Mouse (Mus musculus): ENCODE measurements around the gene Gpr176. TPM values are rescaled to one million over a fixed set of nuclear protein-coding genes. Genes with fewer than 3 reads are reported as not detected.

Gene Gpr176
- total and polyA plus RNA-seq, 2 experiments: not detected

DNA sequence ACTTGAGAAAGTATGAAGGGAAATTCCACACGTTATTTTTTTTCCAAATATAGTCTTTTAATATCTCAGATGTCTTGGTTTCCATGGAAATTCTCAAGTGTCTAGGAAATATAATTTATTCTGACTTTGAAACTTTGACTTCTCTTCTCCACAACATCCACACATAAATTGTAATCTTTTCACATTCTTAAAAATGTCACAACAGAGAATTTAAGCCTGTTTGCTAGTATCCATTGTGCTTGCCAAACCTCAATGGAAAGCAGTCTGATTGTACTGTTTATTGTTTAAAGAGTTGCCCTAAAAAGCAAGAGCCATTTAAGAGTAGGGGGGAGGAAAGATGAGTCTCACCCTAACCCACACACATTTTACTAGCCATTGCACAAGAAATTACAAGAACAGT is 1.4 kb downstream of the Gpr176 start:
- Histone ChIP-seq H3K4me3 (ENCODE audit: insufficient read depth, low read depth, low read length) (no peak overlapping the region), H3K9ac (ENCODE audit: low read depth, low read length) (no peak overlapping the region), H3K36me3 (ENCODE audit: control insufficient read depth, insufficient read depth, low read length) (no peaks in the 10 kb centered on the region), H3K27me3 (ENCODE audit: control insufficient read depth, insufficient read depth, low read length) (peaks cover 14% of the 10 kb centered on the region), H3K4me1 (ENCODE audit: control insufficient read depth, insufficient read depth, low read length) (peaks cover 7% of the 10 kb centered on the region; the same call in 1 of the 2 replicates), H3K27ac (replicated peaks; ENCODE audit: insufficient read depth, low read depth, low read length) (no peak overlapping the region), H3K79me2 (ENCODE audit: control insufficient read depth, insufficient read depth, low read length) (no peaks in the 10 kb centered on the region)
- DNase-seq (ENCODE audit: extremely low read depth, low read depth, low spot score): no peak
- TF ChIP-seq CTCF (IDR thresholded peaks at IDR 0.05; ENCODE audit: low read depth, low read length) (no peak), POLR2A (IDR thresholded peaks at IDR 0.05; ENCODE audit: extremely low read depth, insufficient read depth, low read length) (no peak)
- WGBS: 73% methylated on average over 1 of the region's 1 CpGs

GRCm38 (mm10) chr2:118355138-118355719 is 18.0 kb downstream of the Gpr176 start:
- WGBS: 96% methylated on average over 6 of the region's 6 CpGs
- Histone ChIP-seq H3K79me2 (ENCODE audit: control insufficient read depth, insufficient read depth, low read length) (no peaks in the 10 kb centered on the region), H3K9ac (ENCODE audit: low read depth, low read length) (no peak overlapping the region), H3K4me3 (ENCODE audit: insufficient read depth, low read depth, low read length) (no peak overlapping the region), H3K27ac (replicated peaks; ENCODE audit: insufficient read depth, low read depth, low read length) (no peak overlapping the region), H3K4me1 (ENCODE audit: control insufficient read depth, insufficient read depth, low read length) (no peaks in the 10 kb centered on the region), H3K27me3 (ENCODE audit: control insufficient read depth, insufficient read depth, low read length) (no peaks in the 10 kb centered on the region), H3K36me3 (ENCODE audit: control insufficient read depth, insufficient read depth, low read length) (no peaks in the 10 kb centered on the region)
- TF ChIP-seq CTCF (IDR thresholded peaks at IDR 0.05; ENCODE audit: low read depth, low read length) (no peak), POLR2A (IDR thresholded peaks at IDR 0.05; ENCODE audit: extremely low read depth, insufficient read depth, low read length) (no peak)
- no peak for DNase-seq (ENCODE audit: extremely low read depth, low read depth, low spot score)

GRCm38 (mm10) chr2:118353916-118354403 is 19.3 kb downstream of the Gpr176 start:
- Histone ChIP-seq H3K36me3 (ENCODE audit: control insufficient read depth, insufficient read depth, low read length) (no peaks in the 10 kb centered on the region), H3K9ac (ENCODE audit: low read depth, low read length) (no peak overlapping the region), H3K4me1 (ENCODE audit: control insufficient read depth, insufficient read depth, low read length) (no peaks in the 10 kb centered on the region), H3K79me2 (ENCODE audit: control insufficient read depth, insufficient read depth, low read length) (no peaks in the 10 kb centered on the region), H3K4me3 (ENCODE audit: insufficient read depth, low read depth, low read length) (no peak overlapping the region), H3K27me3 (ENCODE audit: control insufficient read depth, insufficient read depth, low read length) (no peaks in the 10 kb centered on the region), H3K27ac (replicated peaks; ENCODE audit: insufficient read depth, low read depth, low read length) (no peak overlapping the region)
- no peak for DNase-seq (ENCODE audit: extremely low read depth, low read depth, low spot score)
- TF ChIP-seq CTCF (IDR thresholded peaks at IDR 0.05; ENCODE audit: low read depth, low read length): no peak
- TF ChIP-seq POLR2A (IDR thresholded peaks at IDR 0.05; ENCODE audit: extremely low read depth, insufficient read depth, low read length): no peak
- WGBS: 77% methylated on average over 4 of the region's 4 CpGs

GRCm38 (mm10) chr2:118353498-118353897 is 19.7 kb downstream of the Gpr176 start:
- H3K27me3 ChIP-seq (ENCODE audit: control insufficient read depth, insufficient read depth, low read length): no peaks in the 10 kb centered on the region
- H3K36me3 ChIP-seq (ENCODE audit: control insufficient read depth, insufficient read depth, low read length): no peaks in the 10 kb centered on the region
- WGBS: 46% methylated on average over 4 of the region's 4 CpGs
- no peak overlapping the region for H3K9ac ChIP-seq (ENCODE audit: low read depth, low read length)
- no peak for DNase-seq (ENCODE audit: extremely low read depth, low read depth, low spot score)
- H3K4me1 ChIP-seq (ENCODE audit: control insufficient read depth, insufficient read depth, low read length): no peaks in the 10 kb centered on the region
- TF ChIP-seq CTCF (IDR thresholded peaks at IDR 0.05; ENCODE audit: low read depth, low read length) (no peak), POLR2A (IDR thresholded peaks at IDR 0.05; ENCODE audit: extremely low read depth, insufficient read depth, low read length) (no peak)
- no peak overlapping the region for H3K4me3 ChIP-seq (ENCODE audit: insufficient read depth, low read depth, low read length)
- no peak overlapping the region for H3K27ac ChIP-seq (replicated peaks; ENCODE audit: insufficient read depth, low read depth, low read length)
- no peaks in the 10 kb centered on the region for H3K79me2 ChIP-seq (ENCODE audit: control insufficient read depth, insufficient read depth, low read length)

DNA sequence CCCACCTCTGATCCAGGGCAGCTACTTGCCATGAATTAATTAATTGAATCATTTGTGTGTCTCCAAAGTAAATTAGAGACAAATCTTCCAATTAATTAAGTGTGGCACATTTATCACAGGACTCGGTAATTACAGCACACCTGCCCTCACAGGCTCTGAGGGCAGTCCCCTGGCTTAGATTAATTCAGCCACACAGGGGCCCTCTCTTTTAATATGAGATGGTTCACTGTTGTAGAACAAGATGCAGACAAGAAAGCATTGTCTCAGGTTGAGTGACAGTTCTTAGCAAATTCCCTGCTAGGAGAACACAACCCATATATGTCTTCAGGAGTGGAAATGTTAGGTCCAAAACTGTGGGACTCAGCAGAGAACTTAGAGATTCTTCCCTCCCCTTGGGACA is 27.7 kb downstream of the Gpr176 start:
- H3K27ac ChIP-seq (replicated peaks; ENCODE audit: insufficient read depth, low read depth, low read length): no peak overlapping the region
- no peaks in the 10 kb centered on the region for H3K27me3 ChIP-seq (ENCODE audit: control insufficient read depth, insufficient read depth, low read length)
- no peaks in the 10 kb centered on the region for H3K79me2 ChIP-seq (ENCODE audit: control insufficient read depth, insufficient read depth, low read length)
- WGBS: 78% methylated on average over 1 of the region's 1 CpGs
- no peak for TF ChIP-seq POLR2A (IDR thresholded peaks at IDR 0.05; ENCODE audit: extremely low read depth, insufficient read depth, low read length)
- TF ChIP-seq CTCF (IDR thresholded peaks at IDR 0.05; ENCODE audit: low read depth, low read length): no peak
- no peak overlapping the region for H3K4me3 ChIP-seq (ENCODE audit: insufficient read depth, low read depth, low read length)
- no peak for DNase-seq (ENCODE audit: extremely low read depth, low read depth, low spot score)
- no peak overlapping the region for H3K9ac ChIP-seq (ENCODE audit: low read depth, low read length)
- H3K4me1 ChIP-seq (ENCODE audit: control insufficient read depth, insufficient read depth, low read length): no peaks in the 10 kb centered on the region
- H3K36me3 ChIP-seq (ENCODE audit: control insufficient read depth, insufficient read depth, low read length): no peaks in the 10 kb centered on the region

- H3K27me3 ChIP-seq (ENCODE audit: control insufficient read depth, insufficient read depth, low read length): no peaks in the 10 kb centered on the region
- no peak overlapping the region for H3K9ac ChIP-seq (ENCODE audit: low read depth, low read length)
- no peak overlapping the region for H3K27ac ChIP-seq (replicated peaks; ENCODE audit: insufficient read depth, low read depth, low read length)
- no peaks in the 10 kb centered on the region for H3K79me2 ChIP-seq (ENCODE audit: control insufficient read depth, insufficient read depth, low read length)
- H3K36me3 ChIP-seq (ENCODE audit: control insufficient read depth, insufficient read depth, low read length): no peaks in the 10 kb centered on the region
- 61% methylated on average over 3 of the region's 3 CpGs for WGBS
- H3K4me3 ChIP-seq (ENCODE audit: insufficient read depth, low read depth, low read length): no peak overlapping the region
- H3K4me1 ChIP-seq (ENCODE audit: control insufficient read depth, insufficient read depth, low read length): no peaks in the 10 kb centered on the region
- no peak for TF ChIP-seq POLR2A (IDR thresholded peaks at IDR 0.05; ENCODE audit: extremely low read depth, insufficient read depth, low read length)
- DNase-seq (ENCODE audit: extremely low read depth, low read depth, low spot score): no peak
Measured at GRCm38 (mm10) chr2:118343897-118344296, 29.3 kb downstream of the Gpr176 start.

All from liver, adult 2 months (tissue).